Mouse (Mus musculus): ENCODE measurements around the gene Gm26602.
"Not testable (repeated sequence)": the region's sequence is repeated elsewhere in the genome, so short reads cannot be mapped to it uniquely, and the experiment has no call there.

Gm26602 gene

DNA sequence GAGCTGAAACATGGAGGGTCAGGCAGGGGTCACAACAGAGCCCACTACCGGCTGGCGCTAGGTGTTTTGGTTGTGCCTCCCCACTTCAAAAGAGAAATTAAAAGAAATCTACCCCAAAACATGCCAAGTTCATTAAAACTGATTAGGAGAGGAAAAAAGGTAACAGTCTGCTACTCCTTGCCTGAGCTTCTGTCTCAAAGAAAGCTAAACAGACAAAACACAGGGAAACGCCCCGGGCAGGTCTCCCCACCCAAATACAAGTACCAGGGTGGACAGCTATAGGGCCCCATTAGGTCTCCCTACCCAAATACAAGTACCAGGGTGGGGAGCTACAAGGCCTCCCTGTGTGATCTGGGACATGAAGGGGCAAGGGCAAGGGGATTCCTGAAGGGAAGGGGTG is at the start of gene Gm26602:
Gm26602 (plus strand) TSS at position 301 of the 400 bp plus-strand sequence.
- DNase-seq (ENCODE audit: low read depth), result no peak

DNA sequence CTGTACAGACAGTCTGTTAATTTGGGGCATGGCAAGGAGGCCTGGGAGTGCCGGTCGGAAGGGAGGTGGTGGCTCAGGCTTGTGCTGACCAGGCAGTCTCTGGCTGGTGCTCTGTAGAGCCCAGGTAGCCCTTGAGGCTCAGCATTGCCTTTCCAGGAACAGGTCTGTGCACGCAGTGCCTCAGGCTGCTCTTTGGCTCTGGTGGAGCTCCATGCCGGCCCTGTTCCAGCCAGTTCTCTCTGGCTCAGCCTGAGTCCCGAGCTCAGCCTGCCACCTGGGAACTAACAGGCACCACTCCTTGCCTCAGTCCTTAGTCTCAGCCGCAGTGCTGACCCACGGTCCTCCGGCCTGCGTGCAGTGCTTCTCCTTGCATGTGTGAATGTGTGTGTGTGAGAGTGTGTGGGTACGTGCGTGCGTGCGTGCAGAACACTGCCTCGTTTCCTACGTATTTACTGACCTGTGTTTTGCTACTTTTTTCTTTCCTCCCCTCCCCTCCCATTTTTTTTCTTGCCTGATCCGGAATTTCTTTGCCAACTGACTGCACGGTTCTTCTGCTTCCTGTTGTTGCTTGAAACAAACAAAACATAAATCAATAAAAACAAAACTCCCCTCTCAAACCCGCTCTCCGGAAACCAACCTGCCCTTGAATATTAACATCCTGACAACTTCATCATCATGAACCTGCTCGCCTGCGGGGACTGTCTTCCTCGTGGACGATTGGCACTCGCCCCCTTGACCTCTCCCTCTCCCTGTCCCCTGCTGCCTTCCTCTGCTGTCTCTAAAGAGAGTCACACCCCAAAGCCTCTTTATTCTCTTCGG is 49.2 kb upstream of the Gm26602 start:
- no peak for DNase-seq (ENCODE audit: low read depth)

DNA sequence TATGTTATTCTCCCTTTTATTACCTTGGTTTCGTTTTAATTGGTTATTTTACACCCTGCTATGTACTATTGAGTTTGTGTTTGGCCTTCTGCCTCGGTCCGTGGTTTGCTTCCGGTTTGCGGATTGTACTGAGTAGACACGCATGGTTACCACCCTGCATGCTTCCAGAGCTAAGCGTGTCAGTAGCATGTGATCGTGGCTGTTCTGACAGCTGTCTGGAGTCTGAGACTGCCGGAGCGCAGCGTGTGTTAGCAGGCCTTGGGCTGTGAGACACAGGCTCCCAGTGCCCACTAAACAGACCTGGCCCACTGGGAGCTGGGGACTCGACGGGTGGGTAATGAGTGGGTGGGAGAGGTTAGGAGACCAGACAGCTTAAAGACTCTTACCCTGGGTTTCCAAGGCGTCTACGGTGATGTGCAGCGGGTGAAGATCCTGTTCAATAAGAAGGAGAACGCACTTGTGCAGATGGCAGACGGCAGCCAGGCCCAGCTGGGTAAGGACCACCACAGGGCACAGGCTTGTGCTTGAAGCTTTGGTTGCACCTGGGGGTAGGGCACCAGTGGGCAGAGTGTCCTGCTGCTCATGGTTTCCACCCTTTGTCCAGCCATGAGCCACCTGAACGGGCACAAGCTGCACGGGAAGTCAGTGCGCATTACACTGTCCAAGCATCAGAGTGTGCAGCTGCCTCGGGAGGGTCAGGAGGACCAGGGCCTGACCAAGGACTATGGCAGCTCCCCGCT is 48.4 kb upstream of the Gm26602 start:
- DNase-seq (ENCODE audit: low read depth), result no peak

DNA sequence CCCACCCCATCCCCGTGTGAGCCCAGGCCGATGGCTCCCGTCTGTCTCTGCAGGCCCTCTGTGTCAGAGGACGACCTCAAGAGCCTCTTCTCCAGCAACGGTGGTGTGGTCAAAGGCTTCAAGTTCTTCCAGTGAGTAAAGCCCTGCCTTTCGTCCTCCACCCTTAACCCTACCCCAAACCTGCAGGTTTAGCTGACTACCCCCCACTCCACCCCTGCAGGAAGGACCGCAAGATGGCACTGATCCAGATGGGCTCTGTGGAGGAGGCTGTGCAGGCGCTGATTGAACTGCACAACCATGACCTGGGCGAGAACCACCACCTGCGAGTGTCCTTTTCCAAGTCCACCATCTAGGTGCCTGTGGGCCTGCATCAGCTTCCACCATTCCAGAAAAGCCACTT is 47.7 kb upstream of the Gm26602 start:
- DNase-seq (ENCODE audit: low read depth), result no peak

DNA sequence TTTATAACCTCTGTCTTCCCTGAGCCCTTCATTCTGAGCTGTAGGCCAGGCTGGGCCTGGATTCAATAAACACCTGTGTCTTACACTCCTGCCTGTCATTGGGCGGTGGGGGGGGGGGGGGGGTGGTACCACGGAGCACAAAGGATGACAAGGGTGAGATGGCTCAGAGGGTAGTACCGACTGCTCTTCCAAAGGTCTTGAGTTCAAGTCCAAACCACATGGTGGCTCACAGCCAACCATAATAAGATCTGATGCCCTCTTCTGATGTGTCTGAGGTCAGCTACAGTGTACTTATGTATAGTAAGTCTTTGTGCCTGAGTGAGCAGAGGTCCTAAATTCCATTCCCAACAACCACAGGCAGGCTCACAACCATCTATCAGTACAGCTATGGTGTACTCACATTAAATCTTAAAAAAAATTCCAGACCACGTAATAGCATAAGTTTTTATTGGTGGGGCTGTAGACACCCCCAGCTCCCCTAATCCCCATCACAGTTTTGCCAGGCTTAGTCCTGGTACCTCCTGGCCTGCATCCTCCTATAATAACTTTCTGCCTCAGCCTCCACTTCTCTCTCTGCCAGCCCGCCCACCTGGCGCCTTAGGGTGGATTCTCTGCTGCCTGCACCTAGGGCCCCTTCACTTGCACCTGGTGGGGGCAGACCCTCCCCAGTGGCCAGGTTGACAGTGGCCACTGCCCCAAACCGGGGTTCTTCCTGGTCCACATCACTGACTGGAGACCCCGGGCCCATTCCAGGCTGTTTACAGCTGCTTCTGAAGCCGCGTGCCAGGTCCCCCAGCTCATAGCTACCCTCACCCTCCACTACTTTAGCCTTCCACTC is 46.1 kb upstream of the Gm26602 start:
- DNase-seq (ENCODE audit: low read depth), result no peak

DNA sequence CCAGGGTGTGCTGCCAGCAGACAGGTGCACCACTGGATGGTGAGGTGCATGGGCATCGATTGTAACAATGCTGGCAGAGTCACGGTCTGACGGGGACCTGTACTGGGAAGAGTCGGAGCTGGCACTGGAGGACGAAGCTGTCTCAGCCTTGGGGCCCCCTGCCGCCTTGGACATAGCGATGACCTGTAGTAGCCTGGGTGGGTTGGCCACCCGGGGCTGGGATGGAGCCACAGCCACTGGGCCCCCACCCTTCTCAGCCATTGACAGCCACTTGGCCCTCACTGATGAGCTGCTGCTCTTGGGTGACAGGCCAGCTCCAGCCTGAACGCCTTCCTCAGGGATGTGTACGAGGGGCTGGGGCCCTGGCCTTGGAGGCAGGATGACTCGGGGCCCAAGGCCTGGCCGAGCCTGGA is 45.5 kb upstream of the Gm26602 start:
- no peak for DNase-seq (ENCODE audit: low read depth)

DNA sequence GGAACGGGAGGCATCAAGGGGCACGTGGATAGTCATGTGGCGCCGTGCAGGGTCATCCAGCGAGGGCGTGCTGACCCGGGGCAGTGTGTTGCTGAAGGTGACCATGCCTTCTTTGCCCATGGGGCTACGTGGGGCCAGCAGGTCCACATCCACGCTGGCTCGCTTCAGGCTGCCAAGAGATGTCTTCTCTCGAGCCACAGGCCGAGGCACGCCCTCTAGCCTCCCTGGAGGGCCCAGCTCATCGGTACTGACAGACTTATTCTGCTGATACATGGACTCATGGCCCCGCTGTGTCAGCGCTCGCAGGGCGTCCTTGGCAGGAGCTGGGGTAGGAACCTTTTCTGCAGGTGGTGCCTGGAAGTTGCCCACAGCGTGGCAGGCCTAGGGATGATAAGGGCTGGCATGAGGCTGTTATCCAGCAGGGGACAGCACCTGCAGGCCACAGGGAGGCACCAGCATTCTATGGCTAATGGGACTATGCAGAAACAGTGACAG is 44.8 kb upstream of the Gm26602 start:
- DNase-seq (ENCODE audit: low read depth), result no peak

DNA sequence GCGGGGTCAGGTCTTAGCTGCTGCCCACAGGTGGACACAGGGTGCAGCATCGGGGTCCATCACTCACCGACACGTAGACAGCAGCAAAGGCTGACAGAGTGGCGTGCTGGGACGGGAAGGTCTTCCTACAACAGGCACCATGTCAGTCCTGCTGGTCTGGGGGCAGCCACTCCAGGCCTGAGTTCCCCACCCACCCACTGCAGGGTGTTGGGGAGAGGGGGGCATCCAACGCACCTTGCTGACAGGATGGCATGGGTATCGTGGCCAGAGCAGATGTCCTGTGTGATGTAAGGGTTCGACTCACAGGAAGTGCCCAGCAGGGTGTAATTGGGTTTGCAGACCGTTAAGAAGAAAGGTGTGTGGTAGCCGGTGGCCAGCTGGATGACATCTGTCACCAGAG is 44.1 kb upstream of the Gm26602 start:
- no peak for DNase-seq (ENCODE audit: low read depth)

DNA sequence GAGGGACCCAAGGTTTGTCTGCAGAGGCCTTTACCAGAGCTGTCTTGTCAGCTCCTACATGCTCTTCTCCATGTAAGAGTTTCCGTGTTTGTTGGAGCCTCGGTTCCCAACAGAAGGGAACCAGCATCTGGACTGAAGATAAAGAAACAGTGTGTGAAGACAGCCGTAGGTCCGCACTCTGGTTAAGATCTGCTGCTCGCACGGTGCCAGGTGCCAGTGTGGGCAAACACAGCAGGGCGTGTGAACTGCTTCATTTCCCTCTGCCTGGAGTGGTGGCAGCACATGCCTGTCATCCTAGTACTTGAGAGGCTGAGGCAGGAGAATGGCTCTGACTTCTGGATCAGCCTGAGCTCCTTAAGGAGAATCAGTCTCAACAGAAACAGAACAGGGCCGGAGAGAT is 38.8 kb upstream of the Gm26602 start:
- DNase-seq (ENCODE audit: low read depth), result no peak

DNA sequence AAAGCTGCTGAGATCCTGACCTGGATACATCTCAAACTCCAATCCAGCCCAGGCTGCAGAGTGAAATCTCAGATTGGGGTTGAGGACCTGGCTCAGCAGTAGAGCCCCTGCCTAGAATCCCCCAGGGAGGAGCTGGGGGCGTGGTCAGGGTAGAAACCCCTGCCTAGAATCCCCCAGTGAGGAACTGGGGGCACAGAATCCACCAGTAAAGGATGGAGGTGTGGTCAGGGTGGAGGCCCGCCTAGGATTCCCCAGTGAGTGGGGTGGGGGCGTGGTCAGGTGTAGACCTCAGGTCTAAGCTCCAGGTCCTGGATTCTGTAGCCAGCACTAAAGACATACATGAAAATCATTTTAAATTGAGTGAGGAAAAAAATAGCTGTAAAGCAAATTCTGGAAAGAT is 37.8 kb upstream of the Gm26602 start:
- no peak for DNase-seq (ENCODE audit: low read depth)

DNA sequence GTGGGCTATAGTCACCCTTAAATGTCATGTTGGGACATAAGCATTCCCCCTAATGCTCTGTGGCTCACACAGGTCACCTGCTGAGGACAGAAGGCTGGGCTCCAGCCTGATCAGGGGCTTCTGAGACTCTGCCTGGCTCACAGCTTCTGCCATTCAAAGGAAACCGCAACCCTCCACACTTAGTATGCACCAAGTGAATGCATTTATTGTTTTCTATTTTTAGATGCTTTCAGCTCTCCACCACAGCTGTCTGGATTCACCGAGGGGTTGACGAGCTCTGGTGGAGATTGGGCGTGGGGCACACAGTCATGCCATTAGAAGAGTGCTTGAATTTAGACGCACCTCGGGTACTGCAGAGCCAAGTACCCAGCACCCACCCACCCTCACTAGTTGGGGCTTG is 37.3 kb upstream of the Gm26602 start:
- no peak for DNase-seq (ENCODE audit: low read depth)

DNA sequence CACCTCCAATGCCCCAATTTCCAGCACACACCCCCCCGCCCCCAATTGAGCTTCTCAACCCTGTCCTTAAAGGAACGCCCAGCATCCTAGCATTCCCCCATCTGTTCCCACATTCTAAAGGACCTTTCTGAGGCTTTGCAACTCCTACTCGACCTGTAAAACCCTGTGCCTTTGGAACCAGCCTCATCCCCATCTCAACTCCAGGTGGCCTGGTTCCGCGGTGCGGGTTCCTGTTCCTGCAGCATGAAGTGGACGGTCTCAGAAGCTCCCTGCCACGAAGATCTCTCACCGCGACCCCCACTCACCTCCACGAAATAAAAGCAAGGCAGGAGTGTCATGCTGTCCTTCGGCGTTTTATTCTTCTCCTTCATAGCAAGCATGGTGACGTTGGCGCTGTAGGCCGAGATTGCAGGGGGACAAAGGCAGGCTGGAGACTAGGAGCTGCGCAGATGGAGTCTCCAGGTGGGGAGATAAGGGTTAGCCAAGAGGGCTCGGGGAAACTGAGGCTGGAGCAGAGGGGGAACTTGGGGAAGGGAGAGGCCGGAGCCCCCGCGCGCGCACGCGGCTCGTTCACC is 36.9 kb upstream of the Gm26602 start:
- no peak for DNase-seq (ENCODE audit: low read depth)

DNA sequence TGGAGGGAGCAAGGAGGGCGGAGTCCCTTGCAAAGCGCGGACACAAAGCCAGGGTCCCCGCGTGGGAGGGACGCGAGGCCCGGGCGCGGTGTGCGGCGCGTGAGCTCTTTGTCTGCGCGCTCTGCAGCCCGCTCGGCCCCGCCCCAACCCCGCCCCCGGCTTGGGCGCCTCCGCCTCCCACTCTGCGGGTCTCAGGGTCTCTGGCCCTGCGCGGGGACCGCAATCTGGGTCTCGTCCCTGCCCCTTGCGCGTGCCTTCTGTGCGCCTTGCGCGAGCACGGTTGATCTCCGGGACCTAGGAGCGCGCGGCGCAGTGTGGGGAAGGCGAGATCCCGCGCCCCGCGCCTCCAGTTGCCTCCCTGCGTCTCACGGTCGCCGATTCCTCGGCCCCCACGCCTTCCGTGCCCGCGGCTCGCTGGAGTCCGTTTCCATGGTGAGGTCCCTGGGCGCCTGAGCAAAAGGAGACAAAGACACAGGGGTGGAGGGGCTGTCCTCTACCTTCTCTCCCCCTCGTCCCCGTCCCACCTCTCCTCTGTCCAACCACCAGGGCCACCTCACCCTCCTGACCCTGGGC is 36.3 kb upstream of the Gm26602 start, which contains the start of the genes Prtn3 and Plppr3:
Prtn3 (plus strand) TSS at position 187 of the 573 bp plus-strand sequence.
Plppr3 (minus strand) TSS at position 345 of the 573 bp plus-strand sequence.
- no peak for DNase-seq (ENCODE audit: low read depth)

DNA sequence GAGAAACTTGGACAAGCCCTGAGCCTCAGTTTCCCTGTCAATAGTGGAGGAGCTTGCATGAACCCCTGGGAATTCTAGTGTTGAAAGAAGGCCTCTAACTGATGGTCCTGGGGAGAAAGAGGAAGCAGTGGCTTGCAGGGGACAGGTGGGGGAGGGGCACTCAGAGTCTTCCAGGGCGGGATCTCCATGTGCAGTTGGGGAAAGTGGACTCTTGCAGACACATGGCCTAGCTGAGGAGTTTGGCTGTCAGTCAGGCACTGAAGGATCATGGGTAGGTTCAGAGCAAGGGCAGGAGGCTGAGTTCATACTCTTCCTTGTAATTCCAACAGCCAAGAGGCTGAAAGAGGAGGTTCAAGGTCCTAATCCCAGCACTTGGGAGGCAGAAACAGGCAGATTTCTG is 33.5 kb upstream of the Gm26602 start:
- DNase-seq (ENCODE audit: low read depth), result no peak

DNA sequence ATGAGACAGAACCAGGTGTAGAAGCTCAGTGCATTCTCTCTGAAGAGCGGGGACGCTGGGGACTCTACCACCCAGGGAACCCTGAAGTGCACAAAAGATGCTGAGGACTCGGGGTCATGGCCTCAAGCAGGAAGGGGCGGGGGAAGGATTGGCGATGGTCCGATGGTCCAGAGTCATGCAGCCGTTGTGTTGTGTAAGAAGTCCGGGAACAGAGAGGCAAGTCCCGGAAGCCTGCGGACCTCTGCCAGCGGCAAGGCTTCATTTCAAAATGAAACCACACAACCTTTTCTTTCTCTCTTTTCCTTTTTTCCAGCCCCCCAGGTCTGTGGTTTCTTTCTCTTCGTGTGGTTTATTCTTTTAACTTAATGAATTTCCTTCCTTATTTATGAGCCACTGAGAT is 32.9 kb upstream of the Gm26602 start:
- DNase-seq (ENCODE audit: low read depth), result no peak

DNA sequence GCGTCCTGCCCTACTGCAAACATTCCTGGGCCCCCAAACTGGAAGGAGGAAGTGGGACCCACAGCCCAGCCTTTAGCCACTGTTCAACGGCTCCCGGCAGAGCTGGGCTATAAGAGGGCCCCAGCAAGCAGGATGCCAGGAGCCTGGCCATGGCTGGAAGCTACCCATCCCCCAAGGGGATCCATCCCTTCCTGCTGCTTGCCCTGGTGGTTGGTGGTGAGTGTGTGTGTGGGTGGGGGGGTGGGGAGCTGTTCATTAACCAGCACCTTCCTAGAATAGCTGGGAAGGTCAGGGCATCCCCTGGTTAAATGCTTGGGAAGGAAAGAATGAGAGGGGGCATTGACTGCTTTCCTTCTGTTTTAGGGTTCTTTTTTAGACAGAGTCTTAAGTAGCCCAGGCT is 31.1 kb upstream of the Gm26602 start:
- DNase-seq (ENCODE audit: low read depth), result no peak

DNA sequence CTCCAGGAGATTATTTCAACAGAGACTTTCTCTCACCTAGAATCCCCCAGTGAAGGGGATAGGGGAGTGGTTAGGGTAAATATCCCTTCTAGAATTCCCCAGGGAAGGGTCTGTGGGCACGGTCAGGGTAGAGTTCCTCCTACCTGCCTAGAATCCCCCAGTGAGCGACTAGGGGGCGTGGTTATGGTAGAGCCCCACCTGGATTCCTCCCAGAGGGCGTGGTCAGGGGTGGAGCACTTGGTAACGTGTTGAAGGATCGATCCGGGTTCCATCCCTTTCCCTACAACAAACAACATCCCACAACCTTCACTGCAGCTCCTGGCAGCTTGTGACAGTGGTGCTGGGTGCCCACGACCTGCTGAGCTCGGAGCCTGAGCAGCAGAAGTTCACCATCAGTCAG is 29.9 kb upstream of the Gm26602 start:
- no peak for DNase-seq (ENCODE audit: low read depth)

DNA sequence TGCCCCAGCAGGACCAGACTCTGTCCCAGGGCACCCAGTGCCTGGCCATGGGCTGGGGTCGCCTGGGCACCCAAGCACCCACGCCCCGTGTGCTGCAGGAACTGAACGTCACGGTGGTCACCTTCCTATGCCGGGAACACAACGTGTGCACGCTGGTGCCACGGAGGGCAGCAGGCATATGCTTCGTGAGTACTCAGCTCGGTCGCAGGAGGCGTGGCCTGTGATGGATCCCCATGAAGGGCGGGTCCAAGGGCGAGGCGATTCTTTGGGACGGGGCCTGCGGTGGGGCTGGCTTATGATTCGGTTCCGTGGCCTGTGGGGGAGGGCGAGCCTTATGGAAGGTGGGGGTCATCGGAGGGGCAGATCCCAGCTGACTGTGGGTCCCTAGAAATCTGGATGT is 28.7 kb upstream of the Gm26602 start:
- no peak for DNase-seq (ENCODE audit: low read depth)

DNA sequence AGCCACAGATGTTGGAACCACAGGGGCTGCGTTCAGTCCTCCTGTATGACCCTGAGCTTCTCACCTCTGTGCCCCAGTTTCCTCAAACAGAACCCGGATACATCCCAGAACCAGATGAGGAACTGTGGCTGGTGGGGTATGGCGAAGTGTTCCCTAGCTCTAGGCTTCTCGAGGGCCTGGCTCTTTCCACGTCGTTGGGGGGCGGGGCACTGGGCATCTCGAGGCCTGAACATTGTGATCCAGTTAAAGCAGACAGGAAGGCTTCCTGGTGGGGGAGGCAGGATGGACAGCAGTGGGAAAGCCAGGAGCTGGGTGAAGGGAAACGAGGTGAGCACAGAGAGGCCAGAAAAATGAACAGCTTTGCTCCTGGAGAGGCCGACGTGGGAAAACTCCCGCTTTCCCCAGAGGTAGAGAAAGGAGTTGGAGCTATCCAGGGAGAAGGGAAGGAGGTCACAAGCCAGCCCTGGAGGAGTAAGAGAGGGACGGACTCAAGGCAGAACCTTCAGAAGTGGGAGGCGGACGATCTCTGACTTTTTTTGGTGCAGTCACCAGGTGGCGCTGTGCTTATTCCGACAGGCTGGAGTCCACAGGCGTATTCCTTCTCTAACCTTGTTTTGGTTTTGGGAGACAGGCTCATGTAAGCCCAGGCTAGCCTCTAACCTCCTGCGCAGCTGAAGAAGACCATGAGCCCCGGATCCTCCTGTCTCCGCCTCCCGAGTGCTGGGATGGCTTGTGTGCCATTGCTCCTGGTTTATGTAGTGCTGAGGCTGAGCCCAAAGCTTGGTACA is 27.2 kb upstream of the Gm26602 start:
- DNase-seq (ENCODE audit: low read depth), result peak; percentile 85

DNA sequence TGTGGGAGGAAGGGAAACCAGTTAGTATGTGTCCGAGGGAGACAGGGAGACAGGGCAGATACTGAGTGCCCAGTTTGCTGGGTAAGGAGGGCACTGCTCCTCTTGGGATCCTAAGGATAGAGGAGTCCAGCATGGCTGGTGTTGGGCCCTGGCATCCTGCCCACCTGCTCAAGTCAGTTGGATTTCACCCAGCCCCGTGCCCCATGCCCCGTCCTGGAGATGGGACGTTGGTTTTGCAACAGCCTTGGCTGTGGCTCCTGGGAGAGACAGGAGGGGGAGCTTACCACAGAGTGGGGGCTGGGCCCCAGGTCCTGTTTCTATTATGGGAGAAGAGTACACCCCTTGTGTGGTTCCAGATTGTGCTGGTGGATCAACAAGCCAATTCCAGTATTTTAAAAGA is 26.2 kb upstream of the Gm26602 start:
- no peak for DNase-seq (ENCODE audit: low read depth)

DNA sequence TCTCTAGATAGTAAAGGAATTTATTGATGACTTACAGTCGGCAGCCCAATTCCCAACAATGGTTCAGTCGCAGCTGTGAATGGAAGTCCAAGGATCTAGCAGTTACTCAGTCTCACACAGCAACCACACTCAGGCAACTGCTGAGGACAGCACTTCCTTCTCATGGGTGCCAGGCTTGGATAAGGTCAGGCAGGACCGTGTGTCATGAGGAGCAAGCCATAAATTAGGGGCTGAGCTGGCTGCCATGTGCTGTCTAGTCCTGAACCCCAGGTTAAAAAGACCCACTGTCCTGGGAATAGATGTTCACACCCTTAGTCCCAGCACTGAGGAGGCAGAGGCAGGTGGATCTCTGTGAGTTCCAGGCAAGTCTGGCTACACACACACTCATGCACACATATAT is 25.7 kb upstream of the Gm26602 start:
- not testable (repeated sequence) for DNase-seq (ENCODE audit: low read depth)
